Mouse (Mus musculus) induced T-regulatory cell, adult 2 months (primary cell): ENCODE data around the gene Caskin2.

ENCODE experiments used
- DNase-seq: peaks from one replicate; pipeline ENCODE4 v3.0.0-alpha.2; 2012; ENCODE audit warnings: low read depth

The Caskin2 gene

DNA sequence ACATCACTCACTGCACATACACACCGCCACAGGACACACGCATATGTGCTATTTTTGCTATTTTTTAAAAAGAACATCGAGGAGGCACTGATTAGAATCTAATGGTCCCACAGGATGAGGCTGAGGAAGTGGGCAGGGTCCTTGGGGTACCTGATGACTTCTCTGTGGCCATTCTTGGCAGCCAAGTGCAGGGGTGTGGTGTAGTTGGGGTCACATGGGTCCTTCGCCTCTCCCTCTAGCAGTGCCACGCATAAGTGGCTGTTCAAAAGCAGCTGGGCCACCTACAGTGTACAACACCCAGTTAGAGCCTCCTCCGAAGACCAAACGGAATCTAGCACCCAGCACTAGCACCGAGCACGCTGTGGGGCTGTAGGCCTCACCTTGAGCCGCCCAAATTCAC lies 7.3 kb downstream of the Caskin2 start:
- no peak for DNase-seq

DNA sequence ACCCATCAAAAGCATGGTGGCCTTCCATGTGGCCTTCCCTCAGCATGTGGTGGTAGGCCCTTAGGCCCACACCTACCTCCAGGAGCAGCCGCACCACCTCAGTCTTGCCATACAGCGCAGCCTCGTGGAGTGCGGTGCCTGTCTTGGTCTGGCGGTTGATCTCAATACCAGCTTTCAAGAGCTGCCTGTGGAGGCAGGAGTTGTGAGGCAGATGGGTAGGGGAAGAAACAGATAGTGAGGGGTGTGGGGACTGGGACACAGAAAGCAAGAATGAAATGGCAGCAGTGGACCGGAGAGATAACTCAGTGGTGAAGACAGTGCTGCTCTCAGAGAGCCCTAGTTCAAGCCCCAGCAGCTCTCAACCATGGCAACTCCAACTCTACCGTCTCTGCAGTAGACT lies 8.4 kb downstream of the Caskin2 start:
- no peak for DNase-seq

DNA sequence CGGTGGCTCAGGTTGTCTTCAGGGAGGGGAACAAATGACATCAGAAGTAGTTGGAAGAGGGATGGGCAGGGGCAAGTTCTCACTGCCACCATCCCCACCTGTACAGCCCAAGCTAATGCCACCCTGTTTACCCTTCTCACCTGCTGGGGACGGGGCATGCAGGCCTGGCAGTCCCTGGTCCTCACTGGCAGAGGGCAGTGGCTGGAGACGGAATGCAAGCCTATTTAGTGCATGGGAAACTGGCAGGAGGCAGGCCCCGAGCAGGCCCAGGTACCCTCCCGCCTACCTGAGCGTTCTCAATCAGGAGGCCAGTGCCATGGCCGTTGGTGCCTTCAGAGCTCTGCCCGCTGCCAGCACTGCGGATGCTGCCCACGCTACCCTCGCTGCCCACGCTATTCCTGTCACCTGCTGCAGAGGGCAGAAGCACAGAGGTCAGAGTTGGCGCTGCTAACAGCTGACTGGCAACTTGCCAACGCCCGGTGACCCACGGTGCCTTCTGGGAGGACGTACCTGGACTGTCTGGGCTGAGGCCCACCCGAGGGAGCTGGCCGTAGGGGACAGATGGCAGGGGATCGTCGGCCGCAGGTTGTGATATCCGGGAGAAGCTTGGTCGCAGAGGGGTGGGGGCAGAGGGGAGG lies 10.2 kb downstream of the Caskin2 start:
- no peak for DNase-seq

DNA sequence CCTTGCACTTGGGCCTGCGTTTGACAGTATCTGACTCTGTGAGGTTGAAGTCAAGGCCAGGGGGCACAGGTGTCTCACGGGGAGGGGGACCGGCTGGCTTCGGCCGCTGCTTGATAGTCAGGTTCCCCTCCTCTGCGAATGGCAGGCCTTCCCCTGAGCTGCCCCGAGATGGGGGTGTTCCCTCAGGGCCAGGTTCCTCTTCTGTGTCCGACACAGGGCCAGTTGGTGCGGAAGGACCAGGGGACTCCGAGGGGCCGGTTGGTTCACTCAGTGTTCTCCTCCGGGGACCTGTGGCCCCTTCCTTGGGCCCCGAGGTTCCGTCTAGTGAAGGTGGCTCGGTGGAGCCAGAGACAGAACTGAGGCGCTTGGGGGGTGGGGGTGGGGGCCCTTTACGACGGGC lies 12.5 kb downstream of the Caskin2 start:
- DNase-seq: no peak

DNA sequence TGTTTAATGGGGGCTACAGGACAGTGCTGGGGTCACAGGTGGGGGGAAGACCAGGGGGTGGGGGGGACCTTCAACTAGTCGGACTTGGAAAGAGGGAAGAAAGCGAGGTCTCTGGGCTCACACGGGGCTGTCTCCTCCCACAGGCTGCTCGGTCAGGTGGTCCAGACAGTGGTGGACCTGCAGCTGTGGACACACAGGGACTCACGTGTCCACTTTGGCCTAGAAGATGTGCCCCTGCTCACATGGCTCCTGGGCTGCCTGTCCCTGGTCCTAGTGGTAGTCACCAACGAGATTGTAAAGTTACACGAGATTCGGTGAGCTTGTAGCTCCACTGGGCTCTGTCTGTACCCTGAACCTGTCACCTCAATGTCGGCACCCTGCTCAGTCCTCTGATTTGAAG lies 15.8 kb downstream of the Caskin2 start:
- DNase-seq: no peak

DNA sequence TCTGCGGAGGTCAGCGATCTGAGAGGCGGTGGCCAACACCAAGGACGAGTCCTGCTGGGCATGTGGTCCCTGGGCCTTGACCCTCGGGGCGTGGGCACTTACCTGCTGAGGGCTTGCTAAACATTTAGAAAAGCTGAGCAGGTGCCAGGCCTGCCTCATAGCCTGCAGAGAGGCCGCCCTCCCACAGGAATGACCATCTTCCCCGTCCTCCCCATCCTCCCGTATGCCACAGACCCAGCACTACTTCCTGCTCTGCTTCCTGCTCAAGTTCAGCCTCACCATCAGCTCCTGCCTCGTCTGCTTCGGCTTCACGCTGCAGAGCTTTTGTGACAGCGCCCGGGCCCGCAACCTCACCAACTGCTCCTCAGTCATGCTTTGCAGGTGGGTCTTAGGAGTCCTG lies 16.5 kb downstream of the Caskin2 start:
- no peak for DNase-seq

DNA sequence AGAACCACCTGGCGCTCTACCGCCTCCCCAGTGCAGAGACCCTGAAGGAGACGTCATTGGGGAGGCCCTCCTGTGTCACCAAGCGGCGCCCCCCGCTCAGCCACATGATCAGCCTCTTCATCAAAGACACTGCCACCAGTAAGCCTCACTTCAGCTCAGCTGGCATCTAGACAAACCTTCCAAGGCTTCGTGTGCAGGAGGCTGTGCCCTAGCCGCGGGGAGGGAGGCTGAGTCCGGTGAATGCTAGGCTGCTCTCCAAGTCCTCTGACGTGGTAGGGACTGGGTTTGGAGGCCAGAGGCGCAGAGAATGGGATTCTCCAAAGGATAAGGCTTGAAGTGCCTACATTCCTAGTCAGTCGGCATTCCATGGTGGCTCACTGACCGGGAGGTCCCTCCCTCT lies 21.1 kb downstream of the Caskin2 start:
- DNase-seq: no peak

DNA sequence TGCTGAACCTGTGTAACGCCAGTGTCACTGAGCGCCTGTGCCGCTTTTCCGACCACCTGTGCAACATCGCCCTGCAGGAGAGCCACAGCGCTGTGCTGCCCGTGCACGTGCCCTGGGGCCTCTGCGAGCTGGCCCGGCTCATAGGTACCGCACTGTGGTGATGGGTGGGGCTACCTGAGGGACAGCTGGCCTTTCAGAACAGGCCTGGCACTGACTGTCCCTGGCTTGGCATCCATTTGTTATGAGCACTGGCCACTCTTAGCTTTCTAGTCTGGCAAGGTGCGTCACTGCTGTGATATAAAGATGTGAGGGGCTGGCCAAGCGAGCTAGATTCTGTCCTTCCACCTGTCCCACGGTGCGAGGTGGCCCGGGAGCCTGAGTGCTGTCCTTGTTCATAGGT lies 21.5 kb downstream of the Caskin2 start:
- no peak for DNase-seq

DNA sequence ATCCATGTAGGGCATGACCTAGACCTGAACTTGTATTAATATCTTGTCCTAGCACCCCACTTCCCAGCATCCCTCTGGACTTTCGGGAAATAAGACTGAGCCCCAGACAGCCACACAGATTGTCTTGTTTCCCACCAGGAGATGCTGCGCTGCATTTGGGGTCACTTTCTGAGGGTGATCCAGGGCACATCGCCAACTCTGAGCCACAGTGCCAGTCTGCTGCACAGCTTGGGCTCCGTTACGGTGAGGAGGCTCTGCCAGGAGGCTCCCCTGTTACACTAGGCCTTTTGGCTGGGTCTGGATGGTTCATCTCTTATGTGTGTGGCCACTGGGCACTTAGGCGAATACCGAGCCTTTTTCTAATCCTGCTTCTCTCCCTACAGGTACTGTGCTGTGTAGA lies 23.7 kb downstream of the Caskin2 start:
- DNase-seq: no peak

DNA sequence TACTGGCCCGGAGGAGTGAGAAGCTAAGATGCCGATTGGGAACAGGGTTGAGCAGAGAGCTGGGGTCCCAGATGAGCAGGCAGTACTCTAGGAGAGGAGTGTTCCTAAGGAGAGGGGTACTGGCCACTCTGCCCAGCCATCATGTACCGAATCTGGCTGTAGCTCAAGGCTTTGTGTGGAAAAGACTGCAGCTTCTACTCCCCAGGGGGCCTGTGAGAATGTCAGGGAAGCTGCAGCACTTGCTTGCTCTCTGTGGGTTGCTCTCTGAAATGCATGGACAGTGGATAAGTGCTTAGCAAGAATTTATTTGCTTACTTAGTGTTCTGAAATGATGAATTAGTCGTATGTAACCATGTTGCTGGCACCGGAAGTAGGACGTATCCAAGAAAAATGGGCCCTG lies 27.0 kb downstream of the Caskin2 start:
- DNase-seq: no peak

DNA sequence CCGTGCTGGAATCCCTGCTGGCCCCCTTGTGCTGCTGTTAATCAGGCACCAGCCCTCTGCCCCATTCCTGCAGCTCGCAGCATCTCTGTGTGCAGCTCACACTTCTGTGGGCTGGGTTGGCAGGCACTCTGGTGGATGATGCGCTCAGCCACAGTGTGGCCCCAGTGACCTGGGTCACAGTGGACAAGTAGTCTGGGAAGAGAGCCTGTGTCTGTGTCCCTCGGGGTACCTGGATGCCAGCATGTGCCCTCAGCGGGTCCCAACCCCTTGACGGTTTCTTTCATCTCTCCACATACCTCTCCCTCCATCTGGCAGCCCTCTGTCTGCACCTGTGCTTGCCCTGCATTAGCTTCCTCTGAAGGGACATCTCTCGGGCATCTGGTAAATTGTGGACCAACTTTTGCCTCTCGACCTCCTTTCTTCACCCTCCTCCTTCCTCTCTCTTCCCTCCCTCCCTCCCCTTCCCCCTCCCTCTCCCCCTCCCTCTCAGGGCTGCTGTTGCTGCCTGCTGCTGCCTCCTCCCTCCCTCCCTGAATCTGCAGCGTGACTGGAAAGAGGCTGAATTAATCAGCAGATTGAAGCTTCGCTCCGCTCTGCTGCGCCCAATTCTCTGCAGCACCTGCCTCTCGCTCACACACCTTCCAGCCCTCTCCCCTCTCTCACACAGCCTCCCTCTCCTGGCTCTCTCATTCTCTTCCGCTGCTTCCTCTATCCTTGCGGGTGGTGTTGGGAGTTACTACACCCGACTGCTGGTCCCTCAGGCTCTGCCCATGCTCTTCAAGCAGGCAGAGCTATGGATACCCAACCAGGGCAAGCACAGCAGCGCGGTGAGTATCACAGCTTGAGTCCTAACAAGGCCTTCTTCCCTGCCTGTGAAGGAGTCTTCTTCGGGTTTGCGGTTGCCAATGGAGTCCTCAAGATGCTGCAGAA lies 33.0 kb downstream of the Caskin2 start:
- DNase-seq: no peak

DNA sequence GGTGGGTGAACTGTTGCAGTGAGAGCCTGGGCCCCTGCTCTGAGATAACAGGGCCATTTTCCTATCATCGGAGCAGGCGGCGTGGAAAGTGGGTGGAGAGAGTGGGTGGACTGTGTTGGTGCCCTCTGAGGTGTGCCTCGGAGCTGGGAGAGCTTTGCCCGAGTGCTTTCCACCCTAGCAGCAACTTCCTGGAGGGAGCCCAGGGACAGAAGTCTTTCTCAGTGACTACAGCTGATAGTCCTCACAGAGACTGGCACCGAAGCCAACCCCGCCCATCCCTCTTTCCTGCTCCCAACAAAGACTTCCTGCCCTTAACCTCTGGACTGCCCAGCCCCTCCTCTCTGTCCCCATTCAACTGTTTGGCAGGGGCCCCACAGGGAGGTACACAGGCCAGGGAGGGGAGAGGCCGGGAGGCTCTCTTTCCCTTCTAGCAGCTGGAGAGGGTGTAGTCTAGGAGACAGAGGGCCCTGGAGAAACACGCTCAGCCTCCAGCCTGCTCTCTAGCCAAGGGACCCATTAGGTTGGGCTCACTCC lies 34.3 kb downstream of the Caskin2 start:
- DNase-seq: no peak

DNA sequence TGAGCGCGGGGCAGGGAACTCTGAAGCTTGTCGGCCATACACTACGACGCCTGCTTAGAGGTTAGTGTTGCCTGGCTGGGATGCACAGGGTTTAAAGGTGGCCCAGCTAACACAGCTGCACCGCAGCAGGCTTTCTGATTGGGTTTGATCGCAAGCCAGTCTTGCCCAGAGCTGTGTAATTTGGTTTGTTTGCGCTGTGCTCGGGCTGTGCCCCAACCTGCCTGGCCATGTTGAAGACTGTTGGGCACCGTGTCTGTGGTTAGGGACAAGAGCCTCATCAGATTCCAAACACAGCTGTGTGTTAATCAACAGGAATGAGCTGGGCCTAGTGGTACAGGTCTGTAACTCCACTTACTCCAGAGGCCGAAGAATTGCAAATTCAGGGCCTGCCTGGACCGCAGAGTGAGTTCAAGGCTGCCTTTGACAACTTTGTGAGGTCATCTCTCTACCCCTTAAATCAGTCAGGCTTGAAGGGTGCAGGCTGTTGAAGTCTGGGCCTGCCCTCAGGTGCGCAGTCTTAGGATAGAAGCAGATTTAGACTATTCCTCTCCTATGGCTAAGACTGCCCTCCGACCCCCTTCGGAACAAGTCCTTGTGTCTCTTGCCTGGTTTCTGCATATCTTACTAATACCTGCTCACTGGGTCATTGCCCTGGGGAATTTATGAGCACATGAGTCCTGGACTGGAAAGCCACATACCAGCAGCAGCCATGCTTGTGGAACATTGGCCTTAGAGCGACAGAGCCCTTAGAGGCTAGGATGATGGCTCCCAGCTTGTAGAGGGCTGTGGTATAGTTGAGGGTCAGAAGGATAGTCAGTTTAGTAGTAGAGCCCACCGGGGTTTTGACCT lies 35.7 kb downstream of the Caskin2 start:
- no peak for DNase-seq

DNA sequence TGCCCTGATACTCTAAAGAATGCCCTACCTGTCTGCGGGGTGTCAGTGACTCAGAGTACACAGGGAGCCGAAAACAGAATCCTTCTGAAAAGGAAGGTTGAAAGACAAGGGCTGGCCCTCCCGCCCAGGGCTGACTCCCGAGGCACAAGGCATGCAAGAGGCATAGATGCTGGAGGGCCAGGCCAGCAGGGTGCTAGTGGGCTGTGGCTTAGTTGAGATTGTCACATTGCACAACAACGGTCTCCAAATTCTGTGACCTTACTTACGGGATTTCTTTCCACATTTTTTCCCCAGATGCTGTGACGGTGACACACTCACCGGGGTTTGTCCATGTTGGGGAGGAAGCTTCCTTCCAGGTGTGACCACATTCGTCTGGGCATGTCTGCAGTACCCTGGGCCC lies 36.5 kb downstream of the Caskin2 start:
- DNase-seq: no peak

DNA sequence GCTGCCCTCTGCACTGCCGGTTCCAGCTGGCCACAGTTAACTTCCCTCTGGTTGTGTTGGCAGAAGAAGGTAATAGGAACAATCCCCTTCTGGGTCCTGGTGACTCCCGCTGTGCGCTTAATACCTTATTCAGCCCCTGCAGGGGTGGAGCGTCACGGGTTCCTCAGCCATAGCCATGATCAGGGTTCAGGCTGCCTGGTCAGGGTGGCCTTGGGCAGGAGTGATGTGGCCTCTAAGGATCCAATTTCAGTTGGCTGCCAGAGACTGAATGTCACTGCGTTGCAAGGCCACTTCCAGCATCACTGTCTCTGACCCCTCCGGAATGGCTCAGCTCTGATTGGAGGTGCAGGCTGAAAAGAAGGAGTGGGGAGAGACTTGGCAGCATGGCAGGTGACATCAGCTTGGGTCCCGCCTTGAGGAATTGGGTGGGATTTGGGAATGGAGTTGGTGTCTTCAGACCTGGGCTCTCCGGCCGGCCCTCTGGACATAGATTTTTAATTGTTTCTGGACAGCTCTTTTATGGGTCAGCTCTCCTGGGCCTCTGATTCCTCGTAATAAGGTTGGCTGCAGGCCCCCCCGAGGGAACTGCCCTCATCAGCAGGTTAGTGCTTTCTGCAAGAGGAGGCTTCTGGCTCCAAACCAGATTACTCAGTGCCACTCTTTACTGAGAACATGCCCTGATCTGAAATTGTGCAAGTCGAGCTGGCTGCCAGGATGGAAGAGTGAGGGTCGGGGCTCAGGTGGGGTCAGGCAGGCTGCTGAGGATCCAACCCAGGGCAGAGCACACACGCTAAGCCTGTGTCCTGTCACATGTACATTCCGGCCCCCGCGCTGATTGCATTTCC lies 37.4 kb downstream of the Caskin2 start:
- DNase-seq: no peak

DNA sequence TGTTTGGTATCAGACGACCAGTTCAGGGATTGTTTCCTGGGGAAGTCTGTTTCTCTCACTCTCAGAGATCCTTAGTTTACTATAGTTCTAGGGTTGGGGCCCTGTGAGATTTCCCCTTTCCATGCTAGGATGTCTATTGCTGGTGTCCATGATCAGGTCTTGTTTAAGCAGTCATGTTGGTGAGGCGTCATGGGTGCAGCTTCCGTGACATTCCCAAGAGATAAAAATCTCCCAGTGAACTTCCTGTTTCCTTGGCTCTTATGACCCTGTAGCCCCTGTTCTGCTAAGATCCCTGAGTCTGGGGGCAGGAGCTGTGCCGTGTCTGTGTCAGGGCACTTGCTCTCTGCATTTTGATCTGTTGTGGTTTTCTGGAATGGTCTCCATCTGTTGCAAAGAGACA lies 38.8 kb downstream of the Caskin2 start:
- DNase-seq: no peak

DNA sequence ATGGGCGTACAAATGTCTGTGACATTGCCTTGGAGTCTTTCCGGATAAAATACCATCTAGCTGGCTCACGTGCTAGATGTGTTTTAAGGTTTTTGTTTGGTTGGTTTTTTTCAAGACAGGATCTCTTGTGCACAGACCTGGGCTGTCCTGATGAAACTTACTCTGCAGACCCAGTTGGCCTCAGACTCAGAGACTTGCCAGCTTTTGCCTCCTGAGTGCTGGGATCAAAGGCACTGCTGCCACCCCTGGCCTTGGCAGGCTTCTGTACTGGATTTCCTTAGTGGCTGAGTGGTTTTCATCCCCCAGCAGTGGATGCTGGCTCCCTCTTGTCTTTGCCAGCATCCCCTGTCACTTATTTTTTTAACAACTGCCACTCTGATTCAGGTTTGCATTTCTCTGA lies 44.5 kb downstream of the Caskin2 start:
- DNase-seq: no peak

DNA sequence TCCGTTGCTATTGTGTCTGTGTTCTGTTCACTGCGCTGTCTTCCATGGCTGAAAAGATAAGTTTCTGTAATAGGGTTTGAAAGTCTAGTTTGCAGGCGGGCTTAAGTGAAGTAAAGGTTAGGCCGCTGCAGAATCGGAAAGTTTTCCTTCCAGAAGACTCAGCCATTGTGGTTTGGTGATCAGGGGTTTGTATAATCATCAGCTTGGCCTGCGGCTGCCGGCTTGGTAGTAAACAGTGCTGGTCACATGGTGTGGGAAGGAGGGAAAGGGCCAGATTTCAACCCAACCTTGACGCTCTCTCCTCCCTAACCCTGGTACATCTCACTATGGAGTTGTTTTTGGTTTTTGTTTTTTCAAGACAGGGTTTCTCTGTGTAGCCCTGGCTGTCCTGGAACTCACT lies 46.5 kb downstream of the Caskin2 start:
- DNase-seq: no peak

DNA sequence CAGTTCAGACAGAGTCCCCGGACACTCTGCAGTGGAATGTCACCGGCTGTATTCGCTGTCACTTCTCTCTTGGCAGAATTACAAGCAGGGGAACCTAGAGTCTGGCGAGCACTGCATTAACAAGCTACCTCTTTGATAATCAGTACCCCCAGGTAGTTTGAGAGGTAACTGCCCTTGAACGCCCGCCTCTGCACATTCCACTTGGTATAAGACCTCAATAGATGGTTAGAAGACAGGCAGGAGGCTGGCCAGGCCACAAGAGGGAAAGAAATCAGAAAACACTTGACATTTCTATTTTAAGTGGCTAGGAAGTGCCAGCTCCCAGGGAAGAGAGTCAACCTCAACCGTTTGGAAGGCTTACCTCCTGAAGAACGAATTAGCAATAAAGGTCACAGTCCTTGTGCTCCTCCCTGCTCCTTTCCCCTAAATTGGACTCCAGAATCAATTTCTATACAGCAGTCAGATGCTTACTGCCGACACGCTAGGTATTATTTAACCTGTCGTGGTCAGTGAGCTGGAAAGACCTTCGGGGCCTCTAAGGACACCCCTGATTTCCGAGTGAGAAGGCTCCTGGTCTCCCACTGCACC lies 47.0 kb downstream of the Caskin2 start:
- DNase-seq: no peak

DNA sequence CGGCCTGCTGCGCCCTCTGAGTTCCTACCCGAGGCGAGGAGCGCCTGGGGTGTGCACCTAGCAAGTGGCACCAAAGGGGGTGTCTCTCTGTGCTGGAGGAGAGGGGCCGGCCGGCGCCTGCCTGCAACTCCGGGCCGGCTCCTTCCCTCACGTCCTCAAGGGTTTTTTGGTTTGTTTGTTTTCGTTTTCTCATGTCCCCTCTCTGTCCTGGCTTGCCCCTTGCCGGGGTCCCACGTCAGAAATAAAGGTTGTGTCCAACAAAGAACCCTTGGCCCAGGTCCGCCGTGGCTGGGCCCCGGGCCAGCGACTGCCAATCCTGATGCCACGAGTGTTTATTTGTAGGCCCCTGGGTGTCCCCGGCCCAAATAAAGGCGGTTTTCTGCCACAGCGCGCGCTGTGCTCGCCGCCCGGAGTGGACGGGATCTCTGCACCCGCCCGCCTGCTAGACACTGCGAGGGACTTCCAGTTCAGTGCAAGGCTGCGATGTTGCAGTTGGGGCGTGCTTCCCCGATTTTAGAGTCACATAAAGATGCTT lies 47.8 kb downstream of the Caskin2 start:
- no peak for DNase-seq

DNA sequence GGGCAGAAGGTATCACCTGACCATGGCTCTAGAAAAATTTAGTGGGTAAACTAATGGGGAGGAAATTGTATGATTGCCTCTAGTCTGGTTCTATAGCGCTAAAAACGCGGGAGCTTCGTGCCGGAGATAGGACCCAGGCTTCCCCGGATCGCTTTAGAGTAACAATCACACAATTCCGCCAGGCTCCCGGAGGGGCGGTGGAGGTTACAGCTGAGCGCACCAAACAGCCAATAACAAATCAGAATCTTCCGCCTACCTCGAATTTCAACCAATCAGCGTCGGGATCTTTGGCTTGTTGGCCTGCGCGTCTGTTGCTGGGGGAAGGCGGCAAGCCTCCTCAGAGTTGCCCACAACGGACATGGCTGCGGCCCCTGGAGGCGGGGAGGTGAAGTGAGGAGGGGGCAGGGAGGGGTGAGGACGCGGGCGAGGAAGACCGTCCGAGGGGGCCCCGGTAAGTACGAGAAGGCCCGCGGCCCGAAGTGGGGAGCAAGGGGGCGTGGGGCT lies 48.3 kb downstream of the Caskin2 start, which contains the start of gene Tmem94:
TSS of gene Tmem94 (plus strand) at position 331 of the 504 bp plus-strand sequence.
- peak; percentile 100 for DNase-seq
